Mouse (Mus musculus) intestine, postnatal 0 days (tissue): ENCODE results near the gene Vav1. TPM values are rescaled to one million over a fixed set of nuclear protein-coding genes. Genes with fewer than 3 reads are reported as not detected.
"Not testable (repeated sequence)": the region's sequence is repeated elsewhere in the genome, so short reads cannot be mapped to it uniquely, and the experiment has no call there.

Source experiments
- ATAC-seq: fragments of 200-750 bp; cut with Nextera tagmentation; 2 replicates; pipeline ENCODE4 v1.8.0; 2017; ENCODE audit warnings: mild to moderate bottlenecking, moderate TSS enrichment, moderate library complexity
- H3K27ac ChIP-seq: fragments of 300-500 bp; sonication (generic); 2 replicates; pipeline ENCODE4 v1.5.1; 2014; ENCODE audit warnings: mild to moderate bottlenecking, low read depth, low read length, moderate library complexity
- H3K27me3 ChIP-seq: fragments of 300-500 bp; sonication (generic); replicated peaks from 2 replicates; pipeline ENCODE4 v1.6.1; 2014; ENCODE audit warnings: low read length, mixed read lengths; ENCODE audit not compliant: control insufficient read depth, insufficient read depth
- H3K36me3 ChIP-seq: fragments of 300-500 bp; sonication (generic); 2 replicates; pipeline ENCODE4 v1.6.1; 2014; ENCODE audit warnings: mild to moderate bottlenecking, moderate library complexity; ENCODE audit not compliant: control insufficient read depth, insufficient read depth
- H3K4me1 ChIP-seq: fragments of 300-500 bp; sonication (generic); replicated peaks from 2 replicates; pipeline ENCODE4 v1.6.1; 2014; ENCODE audit warnings: antibody characterized with exemption, low read length, mixed read lengths; ENCODE audit not compliant: control insufficient read depth, insufficient read depth
- H3K4me2 ChIP-seq: fragments of 300-500 bp; sonication (generic); replicated peaks from 2 replicates; pipeline ENCODE4 v1.6.1; 2014; ENCODE audit warnings: low read depth, mild to moderate bottlenecking, moderate library complexity
- H3K4me3 ChIP-seq: fragments of 300-500 bp; sonication (generic); 2 replicates; pipeline ENCODE4 v1.5.1; 2014; ENCODE audit warnings: low read depth, low read length
- H3K9ac ChIP-seq: fragments of 300-500 bp; sonication (generic); 2 replicates; pipeline ENCODE4 v1.6.1; 2014; ENCODE audit warnings: mild to moderate bottlenecking, low read depth, low read length
- H3K9me3 ChIP-seq: fragments of 300-500 bp; sonication (generic); 2 replicates; pipeline ENCODE4 v1.6.1; 2016; ENCODE audit warnings: mixed run types; ENCODE audit not compliant: control insufficient read depth
- CTCF ChIP-seq: sonication (generic); IDR thresholded peaks from 2 replicates; pipeline ENCODE4 v1.5.1; 2016; ENCODE audit warnings: low read depth, mild to moderate bottlenecking, control low read depth, antibody characterized with exemption, moderate library complexity
- WGBS: fragments of 180-500 bp; shearing (Covaris S2); extraction: QIAGEN DNeasy Blood & Tissue Kit; methylation state at CpG from one replicate; pipeline ENCODE4 v1.1.7; 2014; 5-methylcytosine and 5-hydroxymethylcytosine counted together
- polyA plus RNA-seq: library from polyadenylated mRNA; unstranded; fragments of >200 nt; fragmentation: Nextera tagmentation; extraction: Ambion mirVana; gene quantifications from 2 replicates; pipeline ENCODE4 v1.2.1, GENCODE M21; 2015

Vav1 gene
- polyA plus RNA-seq, 1 experiment from 2014 or later, result 1.1 TPM

- no peak overlapping the region for H3K4me2 ChIP-seq
- H3K9me3 ChIP-seq, result no peaks in the 10 kb centered on the region
- no peak overlapping the region for H3K9ac ChIP-seq
- no peak overlapping the region for H3K4me3 ChIP-seq
- TF ChIP-seq CTCF, result no peak
- H3K27ac ChIP-seq, result no peak overlapping the region
- no peaks in the 10 kb centered on the region for H3K4me1 ChIP-seq
- 67% methylated on average over 9 of the region's 9 CpGs for WGBS
- ATAC-seq, result no peak
- no peaks in the 10 kb centered on the region for H3K36me3 ChIP-seq
- H3K27me3 ChIP-seq, result no peaks in the 10 kb centered on the region
Measured at GRCm38 (mm10) chr17:57334001-57334760, 55.3 kb downstream of the Vav1 start.

- Histone ChIP-seq H3K36me3 (no peaks in the 10 kb centered on the region), H3K27ac (no peak overlapping the region), H3K27me3 (no peaks in the 10 kb centered on the region), H3K4me2 (0 out of 2 replicates have a peak overlapping the region, but pooled peaks have one; percentile 2), H3K4me3 (no peak overlapping the region), H3K9ac (no peak overlapping the region), H3K9me3 (no peaks in the 10 kb centered on the region), H3K4me1 (no peaks in the 10 kb centered on the region)
- WGBS, result 7% methylated on average over 16 of the region's 16 CpGs
- peak; percentile 32; the same call in 1 of the 2 replicates for ATAC-seq
- peak; percentile 94 for TF ChIP-seq CTCF
Measured at GRCm38 (mm10) chr17:57334761-57335150, 55.9 kb downstream of the Vav1 start.

GRCm38 (mm10) chr17:57335194-57335593 is 56.3 kb downstream of the Vav1 start:
- not testable (repeated sequence) for H3K36me3 ChIP-seq, H3K27ac ChIP-seq, H3K4me2 ChIP-seq, H3K9ac ChIP-seq, H3K4me3 ChIP-seq, H3K27me3 ChIP-seq, H3K4me1 ChIP-seq, H3K9me3 ChIP-seq, ATAC-seq
- 65% methylated on average over 9 of the region's 9 CpGs for WGBS

GRCm38 (mm10) chr17:57335673-57336303 is 56.9 kb downstream of the Vav1 start:
- H3K36me3 ChIP-seq, result no peaks in the 10 kb centered on the region
- no peaks in the 10 kb centered on the region for H3K4me1 ChIP-seq
- no peak overlapping the region for H3K4me3 ChIP-seq
- no peak overlapping the region for H3K9ac ChIP-seq
- 8% methylated on average over 11 of the region's 11 CpGs for WGBS
- H3K27me3 ChIP-seq, result no peaks in the 10 kb centered on the region
- TF ChIP-seq CTCF, result peak; percentile 97
- no peaks in the 10 kb centered on the region for H3K9me3 ChIP-seq
- ATAC-seq, result peak; percentile 74
- no peak overlapping the region for H3K27ac ChIP-seq
- 0 out of 2 replicates have a peak overlapping the region, but pooled peaks have one; percentile 17 for H3K4me2 ChIP-seq

GRCm38 (mm10) chr17:57337996-57338395 is 59.1 kb downstream of the Vav1 start:
- Histone ChIP-seq H3K27ac (no peak overlapping the region), H3K4me2 (no peak overlapping the region), H3K9me3 (no peaks in the 10 kb centered on the region), H3K27me3 (no peaks in the 10 kb centered on the region), H3K4me1 (no peaks in the 10 kb centered on the region), H3K36me3 (no peaks in the 10 kb centered on the region), H3K9ac (no peak overlapping the region), H3K4me3 (no peak overlapping the region)
- WGBS, result 80% methylated on average over 10 of the region's 10 CpGs
- no peak for TF ChIP-seq CTCF
- ATAC-seq, result no peak

GRCm38 (mm10) chr17:57339298-57339697 is 60.4 kb downstream of the Vav1 start:
- no peak for ATAC-seq
- 65% methylated on average over 9 of the region's 9 CpGs for WGBS
- H3K27ac ChIP-seq, result no peak overlapping the region
- TF ChIP-seq CTCF, result no peak
- H3K36me3 ChIP-seq, result no peaks in the 10 kb centered on the region
- no peaks in the 10 kb centered on the region for H3K27me3 ChIP-seq
- no peaks in the 10 kb centered on the region for H3K9me3 ChIP-seq
- no peak overlapping the region for H3K4me3 ChIP-seq
- no peak overlapping the region for H3K4me2 ChIP-seq
- no peaks in the 10 kb centered on the region for H3K4me1 ChIP-seq
- no peak overlapping the region for H3K9ac ChIP-seq
